Mouse (Mus musculus) kidney, adult 2 months (tissue): ENCODE data around the gene Msmb. TPM values are rescaled to one million over a fixed set of nuclear protein-coding genes. Genes with fewer than 3 reads are reported as not detected.
"Not testable (repeated sequence)": the region's sequence is repeated elsewhere in the genome, so short reads cannot be mapped to it uniquely, and the experiment has no call there.

Experiments
- DNase-seq: peaks from one replicate; pipeline ENCODE4 v3.0.0; 2021
- H3K27ac ChIP-seq: fragments of 200-500 bp; 2 replicates; pipeline ENCODE4 v1.5.1; 2012; ENCODE audit warnings: low read depth, low read length, control low read depth, inconsistent platforms; ENCODE audit not compliant: insufficient read depth
- H3K27me3 ChIP-seq: fragments of 200-500 bp; replicated peaks from 2 replicates; pipeline ENCODE4 v1.6.1; 2012; ENCODE audit warnings: mild to moderate bottlenecking, moderate library complexity, low read length, inconsistent platforms; ENCODE audit not compliant: control insufficient read depth, insufficient read depth
- H3K36me3 ChIP-seq: fragments of 200-500 bp; 2 replicates; pipeline ENCODE4 v1.6.1; 2012; ENCODE audit warnings: mild to moderate bottlenecking, moderate library complexity, low read length, inconsistent platforms; ENCODE audit not compliant: control insufficient read depth, insufficient read depth
- H3K4me1 ChIP-seq: fragments of 200-500 bp; 2 replicates; pipeline ENCODE4 v1.6.1; 2011; ENCODE audit warnings: low read length; ENCODE audit not compliant: control insufficient read depth, insufficient read depth
- H3K4me3 ChIP-seq: fragments of 200-500 bp; 2 replicates; pipeline ENCODE4 v1.5.1; 2011; ENCODE audit warnings: mild to moderate bottlenecking, low read depth, low read length, control low read depth; ENCODE audit not compliant: insufficient read depth
- CTCF ChIP-seq: fragments of 200-500 bp; conservative IDR thresholded peaks from 2 replicates; pipeline ENCODE4 v1.5.1; 2011; ENCODE audit warnings: low read depth, mild to moderate bottlenecking, control low read depth, low read length, moderate library complexity, mixed read lengths; ENCODE audit not compliant: insufficient read depth, insufficient read length
- POLR2A ChIP-seq: fragments of 200-500 bp; IDR thresholded peaks from one replicate; pipeline ENCODE4 v1.6.1; 2011; ENCODE audit warnings: low read depth, low read length, control low read depth
- WGBS: fragments of 180-500 bp; shearing (Covaris S2); methylation state at CpG from one replicate; pipeline ENCODE4 v1.1.7; 2018; 5-methylcytosine and 5-hydroxymethylcytosine counted together
- polyA plus RNA-seq: library from polyadenylated mRNA; depleted of rRNA; stranded (reverse); fragments of >200 nt; gene quantifications from 2 replicates; pipeline ENCODE4 v1.2.3, GENCODE M21; 2012

Msmb gene
- polyA plus RNA-seq, 1 experiment = not detected

- peak; percentile 43 for DNase-seq
- no peak for TF ChIP-seq CTCF
- TF ChIP-seq POLR2A = no peak
- Histone ChIP-seq H3K27me3 (no peaks in the 10 kb centered on the region), H3K27ac (peak overlapping the region; percentile 4), H3K36me3 (peaks cover 2% of the 10 kb centered on the region), H3K4me3 (no peak overlapping the region), H3K4me1 (no peaks in the 10 kb centered on the region)
- WGBS = 45% methylated on average over 7 of the region's 7 CpGs
Observed at GRCm38 (mm10) chr14:32105663-32106062, 36.2 kb upstream of the Msmb start.

GRCm38 (mm10) chr14:32106911-32107310, 34.9 kb upstream of the Msmb start:
- 92% methylated on average over 4 of the region's 4 CpGs for WGBS
- no peaks in the 10 kb centered on the region for H3K4me1 ChIP-seq
- H3K36me3 ChIP-seq = peaks cover 2% of the 10 kb centered on the region
- no peak overlapping the region for H3K27ac ChIP-seq
- DNase-seq = no peak
- no peaks in the 10 kb centered on the region for H3K27me3 ChIP-seq
- no peak overlapping the region for H3K4me3 ChIP-seq
- no peak for TF ChIP-seq CTCF
- no peak for TF ChIP-seq POLR2A

DNA sequence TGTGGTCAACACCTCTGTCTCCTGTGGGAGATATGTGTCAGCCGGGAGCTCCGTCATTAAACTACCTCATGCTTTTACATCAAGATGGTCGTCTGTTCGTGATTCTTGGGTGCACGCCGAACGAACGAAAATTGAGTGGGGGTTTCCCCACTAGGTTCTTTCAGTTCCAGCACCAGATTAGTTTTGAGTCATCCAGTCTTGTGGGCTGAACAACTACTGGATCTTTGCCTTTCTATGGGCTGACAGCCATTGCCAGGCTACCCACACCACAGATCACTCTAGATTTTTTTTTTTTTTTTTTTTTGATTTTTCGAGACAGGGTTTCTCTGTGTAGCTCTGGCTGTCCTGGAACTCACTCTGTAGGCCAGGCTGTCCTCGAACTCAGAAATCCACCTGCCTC, 29.7 kb upstream of the Msmb start:
- not testable (repeated sequence) for H3K27me3 ChIP-seq, H3K4me3 ChIP-seq, H3K4me1 ChIP-seq, DNase-seq, H3K27ac ChIP-seq, H3K36me3 ChIP-seq
- 93% methylated on average over 10 of the region's 10 CpGs for WGBS

DNA sequence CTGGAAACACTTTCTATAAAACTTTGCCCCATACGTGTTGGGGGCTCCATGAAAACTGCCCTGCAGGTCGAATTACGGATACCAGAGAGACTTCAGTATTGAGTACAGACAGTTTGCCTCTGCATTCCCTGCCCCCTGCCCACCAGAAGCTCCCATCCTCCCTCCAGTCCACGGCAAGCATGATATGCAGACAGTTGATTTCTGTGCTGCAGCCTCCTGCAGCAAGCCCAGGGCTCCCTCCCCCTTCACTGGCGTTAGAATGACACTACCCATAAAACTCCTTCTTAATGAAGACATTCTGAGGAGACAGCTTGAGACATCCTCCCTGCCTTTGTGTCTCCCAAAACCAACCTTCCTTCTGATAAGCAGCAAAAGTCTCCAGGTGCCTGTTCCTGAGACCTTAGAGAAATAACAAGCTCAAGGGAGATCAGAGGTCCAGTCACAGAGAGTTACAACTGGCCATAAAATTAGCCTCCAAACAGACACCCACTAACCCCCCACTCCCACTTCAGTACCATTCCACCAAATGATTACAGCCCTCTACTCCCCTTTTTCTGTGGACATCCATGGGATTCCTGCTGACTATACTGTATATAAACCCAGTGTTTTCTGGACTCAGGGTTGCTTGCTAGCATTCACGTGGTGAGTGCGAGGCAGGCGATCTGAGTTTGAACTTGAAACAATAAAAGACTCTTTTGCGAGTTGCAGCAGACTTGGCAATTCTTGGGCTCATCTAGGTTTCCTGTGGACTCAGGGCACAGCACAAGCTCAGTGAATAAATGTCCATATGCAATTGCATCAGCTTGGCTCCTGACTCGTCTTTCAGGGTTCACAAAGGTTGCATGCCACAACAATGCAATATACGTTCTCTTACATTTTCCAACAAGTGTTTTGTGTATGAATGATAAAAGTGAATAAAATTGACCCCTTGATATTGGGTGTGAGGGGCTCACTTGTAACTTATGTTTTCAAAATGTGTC, 20.6 kb upstream of the Msmb start:
- no peak for DNase-seq
- Histone ChIP-seq H3K36me3 (no peaks in the 10 kb centered on the region), H3K4me1 (no peaks in the 10 kb centered on the region), H3K27ac (no peak overlapping the region), H3K4me3 (no peak overlapping the region), H3K27me3 (no peaks in the 10 kb centered on the region)
- WGBS = 48% methylated on average over 11 of the region's 11 CpGs
- TF ChIP-seq CTCF = no peak
- no peak for TF ChIP-seq POLR2A

DNA sequence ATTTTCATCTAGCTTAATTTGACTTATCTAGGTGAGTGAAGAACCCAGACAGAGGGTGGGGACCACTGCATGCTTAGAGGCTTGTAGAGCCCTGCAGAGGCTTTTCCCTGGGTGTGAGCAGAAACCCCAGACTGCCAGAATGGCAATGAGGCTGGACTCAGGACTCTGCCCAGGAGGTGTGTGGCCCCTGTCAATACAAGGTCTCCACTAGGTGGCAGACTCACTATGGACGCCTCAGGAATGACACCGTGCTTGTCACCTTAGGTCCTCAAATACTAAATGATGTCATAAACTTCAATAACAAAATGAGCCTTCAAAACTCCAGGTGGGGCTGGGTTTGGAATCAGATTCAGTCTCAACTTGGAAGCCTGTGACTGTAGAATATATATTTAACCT, 19.9 kb upstream of the Msmb start:
- H3K27me3 ChIP-seq = no peaks in the 10 kb centered on the region
- no peaks in the 10 kb centered on the region for H3K36me3 ChIP-seq
- TF ChIP-seq POLR2A (no peak), CTCF (peak; percentile 80)
- no peak overlapping the region for H3K27ac ChIP-seq
- peak; percentile 67 for DNase-seq
- WGBS = 28% methylated on average over 2 of the region's 2 CpGs
- H3K4me3 ChIP-seq = no peak overlapping the region
- H3K4me1 ChIP-seq = no peaks in the 10 kb centered on the region

- TF ChIP-seq POLR2A (no peak), CTCF (no peak)
- H3K27ac ChIP-seq = no peak overlapping the region
- 86% methylated on average over 3 of the region's 3 CpGs for WGBS
- no peak overlapping the region for H3K4me3 ChIP-seq
- no peaks in the 10 kb centered on the region for H3K36me3 ChIP-seq
- no peaks in the 10 kb centered on the region for H3K27me3 ChIP-seq
- H3K4me1 ChIP-seq = no peaks in the 10 kb centered on the region
- no peak for DNase-seq
Observed at GRCm38 (mm10) chr14:32124261-32124660, 17.6 kb upstream of the Msmb start.

DNA sequence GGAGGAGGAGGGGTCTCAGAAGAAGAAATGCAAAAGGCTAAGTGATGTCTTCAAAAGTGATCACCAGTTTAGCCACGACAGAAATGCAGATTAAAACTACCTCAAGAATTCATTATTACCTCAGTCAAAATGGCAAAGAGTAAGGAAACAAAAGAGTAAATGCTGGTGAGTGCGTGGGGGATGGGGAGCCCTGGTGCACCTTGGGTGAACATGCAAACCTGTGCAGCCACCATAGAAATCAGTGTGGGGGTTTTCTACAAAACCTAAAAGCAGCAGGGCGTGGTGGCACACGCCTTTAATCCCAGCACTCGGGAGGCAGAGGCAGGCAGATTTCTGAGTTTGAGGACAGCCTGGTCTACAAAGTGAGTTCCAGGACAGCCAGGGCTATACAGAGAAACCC, 16.6 kb upstream of the Msmb start:
- not testable (repeated sequence) for H3K4me3 ChIP-seq, H3K36me3 ChIP-seq, H3K27me3 ChIP-seq, DNase-seq, H3K27ac ChIP-seq, H3K4me1 ChIP-seq
- WGBS = 87% methylated on average over 5 of the region's 5 CpGs

DNA sequence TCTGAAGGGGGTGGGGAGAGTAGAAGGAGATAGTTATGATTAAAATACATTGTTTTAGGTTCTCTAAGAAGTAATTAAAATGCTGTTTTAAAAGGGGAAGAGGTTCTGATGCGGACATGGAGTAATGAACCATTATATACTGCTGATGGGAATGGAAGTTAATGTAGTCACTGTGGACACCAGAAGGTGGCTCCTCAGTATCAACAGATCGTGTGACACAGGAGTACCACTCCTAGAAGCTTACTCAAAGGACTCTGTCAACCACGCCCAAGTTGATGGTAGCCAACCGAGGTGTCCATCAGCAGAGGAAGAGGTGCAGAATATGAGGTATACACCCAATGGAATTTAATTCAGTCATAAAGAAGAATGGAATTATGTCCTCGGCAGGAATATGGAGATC, 13.4 kb upstream of the Msmb start:
- Histone ChIP-seq H3K36me3 (no peaks in the 10 kb centered on the region), H3K4me3 (no peak overlapping the region), H3K27me3 (no peaks in the 10 kb centered on the region), H3K27ac (no peak overlapping the region), H3K4me1 (no peaks in the 10 kb centered on the region)
- 70% methylated on average over 5 of the region's 5 CpGs for WGBS
- no peak for DNase-seq
- no peak for TF ChIP-seq POLR2A
- peak; percentile 19; the same call in 1 of the 2 replicates for TF ChIP-seq CTCF
